Mouse (Mus musculus) liver, embryonic 14.5 days (tissue): ENCODE results near the gene Tmod2. TPM values are rescaled to one million over a fixed set of nuclear protein-coding genes. Genes with fewer than 3 reads are reported as not detected.

Experiments
- ATAC-seq: fragments of 200-750 bp; cut with Nextera tagmentation; 2 replicates; pipeline ENCODE4 v1.8.0; 2017; ENCODE audit warnings: moderate number of reproducible peaks, mild to moderate bottlenecking, moderate library complexity; ENCODE audit not compliant: insufficient read depth
- DNase-seq, 3 experiments: peaks; one replicate each; pipeline ENCODE4 v3.0.0-alpha.2; 2012 to 2013; ENCODE audit warnings: low read depth in 3 of 3, low spot score in 3 of 3
- H3K27ac ChIP-seq: fragments of 300-500 bp; sonication (generic); 2 replicates; pipeline ENCODE4 v1.5.1; 2014; ENCODE audit warnings: moderate library complexity, mild to moderate bottlenecking, control low read depth, inconsistent platforms
- H3K27me3 ChIP-seq: fragments of 300-500 bp; sonication (generic); 2 replicates; pipeline ENCODE4 v1.6.1; 2014; ENCODE audit warnings: mild to moderate bottlenecking, low read length, moderate library complexity; ENCODE audit not compliant: control insufficient read depth, insufficient read depth
- H3K36me3 ChIP-seq: fragments of 300-500 bp; sonication (generic); replicated peaks from 2 replicates; pipeline ENCODE4 v1.6.1; 2014; ENCODE audit warnings: low read depth; ENCODE audit not compliant: control insufficient read depth, insufficient read depth
- H3K4me1 ChIP-seq, 2 experiments: fragments of 200-500 bp in 1 of 2; fragments of 300-500 bp in 1 of 2; sonication (generic) in 1 of 2; replicated peaks; 2 replicates each; pipeline ENCODE4 v1.6.1; 2012 to 2014; ENCODE audit warnings: antibody characterized with exemption in 1 of 2, inconsistent platforms in 1 of 2, low read length in 1 of 2; ENCODE audit not compliant: control insufficient read depth in 2 of 2, insufficient read depth in 2 of 2
- H3K4me2 ChIP-seq: fragments of 300-500 bp; sonication (generic); 2 replicates; pipeline ENCODE4 v1.6.1; 2014; ENCODE audit warnings: low read depth, mild to moderate bottlenecking, control low read depth, moderate library complexity
- H3K4me3 ChIP-seq, 2 experiments: fragments of 200-500 bp in 1 of 2; fragments of 300-500 bp in 1 of 2; sonication (generic) in 1 of 2; 2 replicates each; pipeline ENCODE4 v1.5.1; 2012 to 2014; ENCODE audit warnings: low read depth in 2 of 2, low read length in 2 of 2, mild to moderate bottlenecking in 2 of 2, control low read depth in 1 of 2, inconsistent platforms in 1 of 2, moderate library complexity in 1 of 2; ENCODE audit not compliant: insufficient read depth in 1 of 2
- H3K9ac ChIP-seq: fragments of 300-500 bp; sonication (generic); replicated peaks from 2 replicates; pipeline ENCODE4 v1.6.1; 2014; ENCODE audit warnings: mild to moderate bottlenecking, control low read depth, moderate library complexity
- H3K9me3 ChIP-seq: fragments of 300-500 bp; sonication (generic); 2 replicates; pipeline ENCODE4 v1.6.1; 2016; ENCODE audit warnings: low read length, mixed read lengths; ENCODE audit not compliant: control insufficient read depth
- CTCF ChIP-seq: IDR thresholded peaks from 2 replicates; pipeline ENCODE4 v1.5.1; 2016; ENCODE audit warnings: antibody characterized with exemption, low read depth, control low read depth
- EP300 ChIP-seq: IDR thresholded peaks from 2 replicates; pipeline ENCODE4 v1.6.1; 2016; ENCODE audit warnings: antibody characterized with exemption, low read depth
- WGBS: fragments of 180-500 bp; shearing (Covaris S2); extraction: QIAGEN DNeasy Blood & Tissue Kit; methylation state at CpG from one replicate; pipeline ENCODE4 v1.1.7; 2014; ENCODE audit not compliant: insufficient replicate concordance; 5-methylcytosine and 5-hydroxymethylcytosine counted together
- polyA plus RNA-seq, 2 experiments: library from polyadenylated mRNA; depleted of rRNA in 1 of 2; stranded (reverse) in 1 of 2; unstranded in 1 of 2; fragments of >200 nt; fragmentation: Nextera tagmentation in 1 of 2; extraction: Ambion mirVana in 1 of 2; gene quantifications; 2 replicates each; pipeline versions ENCODE4 v1.2.1 to v1.2.3; 2012 to 2014

Gene Tmod2
- polyA plus RNA-seq, 2 experiments = 0.03 to 0.05 TPM

DNA sequence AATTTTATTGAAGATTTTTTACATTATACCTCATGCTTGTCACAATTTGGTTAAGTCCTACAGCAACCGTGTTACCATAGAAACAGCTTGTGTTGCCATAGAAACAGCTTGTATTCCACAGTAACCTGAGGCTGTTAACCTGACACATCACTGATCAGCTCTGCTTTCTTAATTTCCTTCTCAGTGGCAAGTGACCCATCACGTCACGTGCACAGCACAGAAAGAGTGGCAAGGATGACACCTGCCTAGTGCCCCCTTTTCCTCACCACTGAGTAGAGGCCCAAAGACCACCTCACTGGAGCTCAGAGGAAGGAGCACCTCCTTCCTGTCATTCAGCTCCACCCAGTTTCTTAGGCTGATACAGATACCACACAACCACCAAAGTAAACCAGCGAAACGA lies 17.6 kb downstream of the Tmod2 start:
- no peak overlapping the region for H3K4me2 ChIP-seq
- no peak overlapping the region for H3K9ac ChIP-seq
- WGBS = 53% methylated on average over 5 of the region's 5 CpGs
- ATAC-seq (no peak), DNase-seq (no peak)
- H3K4me1 ChIP-seq = no peaks in the 10 kb centered on the region
- no peaks in the 10 kb centered on the region for H3K36me3 ChIP-seq
- H3K9me3 ChIP-seq = no peaks in the 10 kb centered on the region
- H3K4me3 ChIP-seq = no peak overlapping the region
- no peaks in the 10 kb centered on the region for H3K27me3 ChIP-seq
- H3K27ac ChIP-seq = no peak overlapping the region
- TF ChIP-seq EP300 = no peak
- no peak for TF ChIP-seq CTCF

DNA sequence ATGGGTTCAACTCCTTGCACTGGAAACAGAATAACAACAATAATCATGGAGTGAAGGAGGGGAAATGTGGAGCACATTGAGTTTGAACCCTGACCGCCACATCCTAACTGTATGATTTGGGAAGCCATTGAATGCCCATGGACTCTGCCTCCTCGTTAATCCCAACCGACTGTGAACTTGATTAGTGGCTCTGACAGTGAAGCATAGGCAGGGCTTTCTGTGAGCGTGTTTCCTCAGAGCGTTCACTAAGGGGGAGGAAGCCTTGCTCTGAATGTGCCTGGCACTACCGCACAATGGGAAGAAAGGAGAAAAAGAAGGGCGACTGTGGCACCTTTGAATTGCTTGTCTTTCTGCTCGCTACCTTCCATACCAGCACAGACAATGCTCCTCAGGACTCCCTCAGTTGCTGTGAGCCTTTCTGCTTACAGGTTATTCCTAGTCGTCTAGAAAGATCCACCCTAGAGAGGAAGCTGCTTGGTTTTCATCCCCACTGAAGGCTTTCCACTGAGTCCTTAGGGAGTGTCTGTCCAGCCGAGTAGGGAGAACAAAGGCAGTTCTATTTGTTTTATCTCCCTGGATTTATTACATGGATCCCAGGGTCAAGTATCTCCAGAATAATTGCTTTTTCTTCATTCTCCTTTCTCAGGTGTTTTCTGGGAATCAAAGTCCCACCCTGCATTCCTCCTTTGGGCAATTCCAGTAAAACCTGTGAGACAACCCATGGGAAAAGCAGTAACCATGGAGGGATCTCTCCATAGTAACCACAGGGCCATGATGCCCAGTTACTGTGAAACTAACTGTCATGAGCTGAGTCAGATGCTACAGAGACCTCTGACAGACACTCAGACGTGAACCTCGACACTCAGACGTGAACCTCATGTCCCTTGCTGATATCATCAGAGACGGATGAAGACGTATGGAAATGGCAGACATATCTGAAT lies 21.0 kb downstream of the Tmod2 start:
- H3K36me3 ChIP-seq = no peaks in the 10 kb centered on the region
- no peak overlapping the region for H3K27ac ChIP-seq
- no peak for DNase-seq
- no peak overlapping the region for H3K4me3 ChIP-seq
- WGBS = 65% methylated on average over 15 of the region's 15 CpGs
- no peak for ATAC-seq
- no peaks in the 10 kb centered on the region for H3K4me1 ChIP-seq
- H3K27me3 ChIP-seq = no peaks in the 10 kb centered on the region
- TF ChIP-seq EP300 (no peak), CTCF (no peak)
- H3K9ac ChIP-seq = no peak overlapping the region
- H3K9me3 ChIP-seq = no peaks in the 10 kb centered on the region
- no peak overlapping the region for H3K4me2 ChIP-seq

DNA sequence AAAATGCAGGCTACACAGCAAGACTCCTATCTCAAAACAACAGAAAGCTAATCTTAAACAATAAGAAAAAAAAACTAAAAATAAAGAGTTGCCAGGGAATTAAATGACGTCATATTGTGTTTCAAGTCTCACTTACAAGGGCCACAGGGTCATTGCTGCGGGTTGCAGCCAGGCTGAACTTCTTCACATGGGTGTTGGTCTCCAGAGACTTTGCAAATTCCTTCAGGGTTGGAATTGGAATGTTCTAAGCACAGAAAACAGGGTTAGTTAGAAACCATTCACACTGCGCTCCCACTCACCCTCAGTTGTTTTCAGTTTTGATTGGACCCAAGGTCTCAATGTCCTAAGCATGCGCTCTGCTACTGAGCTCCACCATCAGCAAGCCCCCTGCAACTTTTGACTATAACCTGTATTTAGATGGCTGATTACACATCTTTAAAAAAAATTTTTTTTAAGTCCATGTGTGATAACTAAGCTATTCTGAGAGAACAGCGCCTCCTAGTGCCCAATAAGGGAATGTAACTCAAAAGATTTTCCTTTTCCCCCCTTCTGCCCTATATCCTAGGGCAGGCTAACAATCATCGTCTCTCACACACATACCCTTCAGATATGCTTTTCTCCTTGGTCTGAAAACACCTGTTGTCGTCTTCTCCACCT lies 29.3 kb downstream of the Tmod2 start:
- no peaks in the 10 kb centered on the region for H3K27me3 ChIP-seq
- DNase-seq = no peak
- WGBS = 46% methylated on average over 7 of the region's 7 CpGs

DNA sequence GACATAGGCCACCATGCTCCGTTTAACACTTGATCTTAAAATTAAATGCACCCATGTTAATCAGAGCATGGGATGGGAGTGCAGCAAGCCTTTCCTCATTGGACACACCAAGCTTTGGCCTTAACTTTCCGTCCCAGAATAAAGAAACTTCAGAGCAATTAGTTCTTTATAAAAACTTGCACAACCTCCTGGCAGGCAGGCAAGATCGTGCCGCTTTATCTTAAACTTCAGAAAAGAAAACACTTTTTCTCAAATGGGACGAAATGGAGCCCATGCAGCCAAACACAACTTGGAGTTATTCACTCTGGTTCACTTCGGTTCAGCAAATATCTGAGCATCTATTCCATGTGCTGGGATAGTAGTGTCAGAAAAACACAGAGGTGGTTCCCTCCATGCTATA lies 31.8 kb downstream of the Tmod2 start:
- ATAC-seq = no peak
- Histone ChIP-seq H3K36me3 (no peaks in the 10 kb centered on the region), H3K9ac (no peak overlapping the region), H3K4me2 (no peak overlapping the region), H3K9me3 (no peaks in the 10 kb centered on the region), H3K4me3 (no peak overlapping the region), H3K27ac (no peak overlapping the region), H3K27me3 (no peaks in the 10 kb centered on the region), H3K4me1 (no peaks in the 10 kb centered on the region)
- no peak for TF ChIP-seq EP300
- TF ChIP-seq CTCF = no peak
- WGBS = 74% methylated on average over 6 of the region's 6 CpGs
- DNase-seq = no peak

More for the DNA sequence above, 29.3 kb downstream of the Tmod2 start:
- Histone ChIP-seq H3K4me3 (no peak overlapping the region), H3K27ac (no peak overlapping the region), H3K36me3 (no peaks in the 10 kb centered on the region), H3K4me2 (no peak overlapping the region), H3K4me1 (no peaks in the 10 kb centered on the region), H3K9ac (no peak overlapping the region), H3K9me3 (no peaks in the 10 kb centered on the region)
- TF ChIP-seq EP300 = no peak
- peak; percentile 66; the same call in 1 of the 2 replicates for TF ChIP-seq CTCF
- ATAC-seq = no peak
